Mouse (Mus musculus) midbrain, postnatal 0 days (tissue): ENCODE results near the gene Mast1. TPM values are rescaled to one million over a fixed set of nuclear protein-coding genes. Genes with fewer than 3 reads are reported as not detected.
A peak's percentile ranks its signal among the peaks of the same experiment; 100 is the strongest.

Source experiments
- ATAC-seq: fragments of 200-750 bp; cut with Nextera tagmentation; 2 replicates; pipeline ENCODE4 v1.8.0; 2017; ENCODE audit warnings: moderate number of reproducible peaks, mild to moderate bottlenecking, moderate TSS enrichment, moderate library complexity; ENCODE audit not compliant: low FRiP score
- DNase-seq: peaks from one replicate; pipeline ENCODE4 v3.0.0-alpha.2; 2015; ENCODE audit warnings: low spot score
- H3K27ac ChIP-seq: fragments of 300-500 bp; sonication (generic); 2 replicates; pipeline ENCODE4 v1.5.1; 2014; ENCODE audit warnings: low read depth, mild to moderate bottlenecking, low read length, mixed read lengths
- H3K27me3 ChIP-seq: fragments of 300-500 bp; sonication (generic); 2 replicates; pipeline ENCODE4 v1.6.1; 2014; ENCODE audit warnings: low read length, control low read depth, mixed read lengths; ENCODE audit not compliant: insufficient read depth
- H3K36me3 ChIP-seq: fragments of 300-500 bp; sonication (generic); 2 replicates; pipeline ENCODE4 v1.6.1; 2014; ENCODE audit warnings: low read length, control low read depth, mixed read lengths; ENCODE audit not compliant: insufficient read depth
- H3K4me1 ChIP-seq: fragments of 300-500 bp; sonication (generic); 2 replicates; pipeline ENCODE4 v1.6.1; 2014; ENCODE audit warnings: mild to moderate bottlenecking, control low read depth, antibody characterized with exemption, low read length, mixed read lengths; ENCODE audit not compliant: insufficient read depth
- H3K4me2 ChIP-seq: fragments of 300-500 bp; sonication (generic); 2 replicates; pipeline ENCODE4 v1.6.1; 2014; ENCODE audit warnings: low read depth, mild to moderate bottlenecking, low read length, mixed read lengths; ENCODE audit not compliant: poor library complexity, severe bottlenecking
- H3K4me3 ChIP-seq: fragments of 300-500 bp; sonication (generic); 2 replicates; pipeline ENCODE4 v1.5.1; 2014; ENCODE audit warnings: low read depth, mild to moderate bottlenecking, low read length, moderate library complexity
- H3K9ac ChIP-seq: fragments of 300-500 bp; sonication (generic); replicated peaks from 2 replicates; pipeline ENCODE4 v1.6.1; 2014; ENCODE audit warnings: mild to moderate bottlenecking, low read length, moderate library complexity, mixed read lengths; ENCODE audit not compliant: poor library complexity, severe bottlenecking
- H3K9me3 ChIP-seq: fragments of 300-500 bp; sonication (generic); 2 replicates; pipeline ENCODE4 v1.6.1; 2016; ENCODE audit warnings: low read length, control low read depth
- CTCF ChIP-seq: IDR thresholded peaks from 2 replicates; pipeline ENCODE4 v1.5.1; 2016; ENCODE audit warnings: antibody characterized with exemption, mild to moderate bottlenecking
- WGBS: fragments of 180-500 bp; shearing (Covaris S2); extraction: QIAGEN DNeasy Blood & Tissue Kit; methylation state at CpG from one replicate; pipeline ENCODE4 v1.1.7; 2014; 5-methylcytosine and 5-hydroxymethylcytosine counted together
- polyA plus RNA-seq: library from polyadenylated mRNA; unstranded; fragments of >200 nt; fragmentation: Nextera tagmentation; extraction: Ambion mirVana; gene quantifications from 2 replicates; pipeline ENCODE4 v1.2.1, GENCODE M21; 2015
- total RNA-seq: library from RNA; depleted of rRNA; stranded (reverse); fragments of >200 nt; gene quantifications from 2 replicates; pipeline ENCODE4 v1.2.3, GENCODE M21; 2014

Mast1 gene
- total and polyA plus RNA-seq, 2 experiments from 2014 or later = 89.0 to 92.0 TPM

- Histone ChIP-seq H3K36me3 (peaks cover 6% of the 10 kb centered on the region; the same call in 1 of the 2 replicates), H3K4me2 (no peak overlapping the region), H3K27me3 (no peaks in the 10 kb centered on the region; the same call in 1 of the 2 replicates), H3K4me1 (no peaks in the 10 kb centered on the region), H3K27ac (no peak overlapping the region), H3K9me3 (no peaks in the 10 kb centered on the region), H3K4me3 (no peak overlapping the region), H3K9ac (no peak overlapping the region)
- 43% methylated on average over 2 of the region's 2 CpGs for WGBS
- ATAC-seq = no peak
- peak; percentile 82 for DNase-seq
- TF ChIP-seq CTCF = peak; percentile 93
Measured at GRCm38 (mm10) chr8:84956768-84957167, 19.6 kb upstream of the Mast1 start.

- WGBS = 12% methylated on average over 18 of the region's 18 CpGs
- Histone ChIP-seq H3K27ac (no peak overlapping the region), H3K4me2 (no peak overlapping the region), H3K4me1 (no peaks in the 10 kb centered on the region), H3K27me3 (peaks cover 11% of the 10 kb centered on the region), H3K9me3 (no peaks in the 10 kb centered on the region), H3K4me3 (no peak overlapping the region), H3K36me3 (0 out of 2 replicates have a peak, but pooled peaks cover 2% of the 10 kb centered on the region), H3K9ac (no peak overlapping the region)
- ATAC-seq (no peak), DNase-seq (no peak)
- TF ChIP-seq CTCF = no peak
Measured at GRCm38 (mm10) chr8:84952612-84953255, 15.6 kb upstream of the Mast1 start.

GRCm38 (mm10) chr8:84949753-84950152, 12.6 kb upstream of the Mast1 start:
- Histone ChIP-seq H3K4me1 (no peaks in the 10 kb centered on the region; the same call in 1 of the 2 replicates), H3K27ac (no peak overlapping the region), H3K4me2 (no peak overlapping the region), H3K4me3 (no peak overlapping the region), H3K9ac (no peak overlapping the region), H3K9me3 (no peaks in the 10 kb centered on the region), H3K27me3 (peaks cover 11% of the 10 kb centered on the region), H3K36me3 (no peaks in the 10 kb centered on the region)
- no peak for DNase-seq
- no peak for ATAC-seq
- TF ChIP-seq CTCF = no peak
- 17% methylated on average over 12 of the region's 12 CpGs for WGBS

- Histone ChIP-seq H3K9me3 (no peaks in the 10 kb centered on the region), H3K36me3 (no peaks in the 10 kb centered on the region), H3K9ac (0 out of 2 replicates have a peak overlapping the region, but pooled peaks have one; percentile 83), H3K27ac (peak overlapping the region; percentile 84; the same call in 1 of the 2 replicates), H3K27me3 (peaks cover 11% of the 10 kb centered on the region), H3K4me3 (peak overlapping the region; percentile 77), H3K4me1 (no peaks in the 10 kb centered on the region; the same call in 1 of the 2 replicates), H3K4me2 (peak overlapping the region; percentile 69)
- 17% methylated on average over 9 of the region's 9 CpGs for WGBS
- no peak for DNase-seq
- ATAC-seq = no peak
- no peak for TF ChIP-seq CTCF
Measured at GRCm38 (mm10) chr8:84947241-84947545, 10.0 kb upstream of the Mast1 start.

GRCm38 (mm10) chr8:84946528-84947240, 9.5 kb upstream of the Mast1 start, which contains the start of gene Rtbdn:
TSS of gene Rtbdn (plus strand) at chr8:84946991.
- Histone ChIP-seq H3K4me2 (peak within 1 kb of the TSS; percentile 69), H3K4me1 (no peaks in the 10 kb centered on the region; the same call in 1 of the 2 replicates), H3K27ac (peak within 1 kb of the TSS; percentile 84), H3K27me3 (peaks cover 11% of the 10 kb centered on the region), H3K9me3 (no peaks in the 10 kb centered on the region), H3K36me3 (no peaks in the 10 kb centered on the region), H3K9ac (peak within 1 kb of the TSS; percentile 83), H3K4me3 (peak within 1 kb of the TSS; percentile 77)
- ATAC-seq (peak; percentile 24), DNase-seq (peak; percentile 57)
- 5% methylated on average over 17 of the region's 17 CpGs for WGBS
- peak; percentile 66 for TF ChIP-seq CTCF
